Mouse (Mus musculus): ENCODE results near the gene Tob1.

GRCm38 (mm10) chr11:94231821-94232552 lies 20.7 kb downstream of the Tob1 start:
- TF ChIP-seq GATA1 (IDR thresholded peaks at IDR 0.05; ENCODE audit: low read length) (no peak), TAL1 (IDR thresholded peaks at IDR 0.05; ENCODE audit: low read length) (no peak)
